Mouse (Mus musculus) stomach, postnatal 0 days (tissue): Measurements from ENCODE around the gene Qpct.

Experiments
- CTCF ChIP-seq: IDR thresholded peaks from 2 replicates; pipeline ENCODE4 v1.5.1; 2016; ENCODE audit warnings: antibody characterized with exemption, low read depth, mild to moderate bottlenecking, moderate library complexity
- EP300 ChIP-seq: optimal IDR thresholded peaks from 2 replicates; pipeline ENCODE3; 2016; ENCODE audit warnings: antibody characterized with exemption

- TF ChIP-seq CTCF: no peak
- TF ChIP-seq EP300: no peak
These were observed 67.4 kb downstream of the Qpct start for GRCm38 (mm10) chr17:79119066-79119465.
